Mouse (Mus musculus) heart, adult 2 months (tissue): ENCODE measurements around the gene Ptpro.

ENCODE experiments used
- CTCF ChIP-seq: fragments of 200-600 bp; IDR thresholded peaks from 2 replicates; pipeline ENCODE4 v1.8.1; 2022; ENCODE audit warnings: antibody characterized with exemption, mild to moderate bottlenecking, moderate library complexity
- POLR2A ChIP-seq: fragments of 200-500 bp; IDR thresholded peaks from 2 replicates; pipeline ENCODE4 v1.6.1; 2011; ENCODE audit warnings: mild to moderate bottlenecking, low read depth, low read length, control low read depth; ENCODE audit not compliant: insufficient read depth

DNA sequence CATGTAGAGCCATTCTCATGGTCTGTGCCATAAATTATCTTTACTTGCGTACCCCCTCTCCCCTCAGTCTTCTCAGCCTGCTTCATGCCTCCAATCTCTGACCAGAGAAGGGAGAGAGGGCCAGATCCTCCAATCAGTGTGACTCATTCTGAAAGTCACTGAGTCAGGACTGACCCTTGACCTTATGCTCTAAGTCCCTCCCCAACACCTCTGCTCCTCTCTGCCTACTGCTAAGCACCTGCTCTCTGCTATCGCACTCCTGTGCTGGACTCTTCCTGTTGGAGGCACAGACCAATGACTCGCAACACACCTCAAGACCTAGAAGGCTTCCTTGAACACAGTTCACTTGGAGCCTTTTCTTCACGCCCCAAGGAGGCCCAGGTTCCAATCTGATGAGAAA, 240.5 kb downstream of the Ptpro start:
- TF ChIP-seq CTCF (no peak), POLR2A (no peak)
